Mouse (Mus musculus) CH12.LX (cell line): ENCODE measurements around the gene Hexim2. TPM values are rescaled to one million over a fixed set of nuclear protein-coding genes. Genes with fewer than 3 reads are reported as not detected.

Source experiments
- DNase-seq: peaks from one replicate; pipeline ENCODE4 v3.0.0-alpha.2; 2013; ENCODE audit errors: extremely low read depth
- H3K27ac ChIP-seq: 2 replicates; pipeline ENCODE4 v1.5.1; 2012; ENCODE audit warnings: low read depth, mild to moderate bottlenecking, control low read depth, moderate library complexity; ENCODE audit not compliant: insufficient read depth
- H3K27me3 ChIP-seq: replicated peaks from 2 replicates; pipeline ENCODE3; 2012; ENCODE audit warnings: inconsistent platforms
- H3K36me3 ChIP-seq, 2 experiments: replicated peaks in 1 of 2; 2 replicates each; pipeline versions ENCODE3 to v1.6.1; 2012; ENCODE audit warnings: inconsistent platforms in 1 of 2, low read length in 1 of 2, mild to moderate bottlenecking in 1 of 2, mixed read lengths in 1 of 2, moderate library complexity in 1 of 2; ENCODE audit not compliant: control insufficient read depth in 1 of 2, insufficient read depth in 1 of 2
- H3K4me1 ChIP-seq, 2 experiments: 2 replicates each; pipeline ENCODE4 v1.6.1; 2012; ENCODE audit warnings: inconsistent platforms in 1 of 2, moderate library complexity in 1 of 2; ENCODE audit not compliant: insufficient read depth in 2 of 2, control insufficient read depth in 1 of 2
- H3K4me2 ChIP-seq: 2 replicates; pipeline ENCODE4 v1.6.1; 2012; ENCODE audit warnings: low read depth, mild to moderate bottlenecking, control low read depth; ENCODE audit not compliant: poor library complexity, insufficient read depth, severe bottlenecking
- H3K4me3 ChIP-seq, 3 experiments: fragments of 150-350 bp in 1 of 3; sonication (generic) in 1 of 3; replicated peaks in 1 of 3; 2 replicates each; pipeline versions ENCODE3 to v1.5.1; 2011 to 2012; ENCODE audit warnings: low read depth in 2 of 3, low read length in 2 of 3, mild to moderate bottlenecking in 2 of 3, moderate library complexity in 2 of 3, control low read depth in 1 of 3, improper control_type of control experiment in 1 of 3, inconsistent platforms in 1 of 3, mixed read lengths in 1 of 3; ENCODE audit not compliant: poor library complexity in 1 of 3
- H3K79me2 ChIP-seq: replicated peaks from 2 replicates; pipeline ENCODE4 v1.6.1; 2012; ENCODE audit warnings: mild to moderate bottlenecking, moderate library complexity; ENCODE audit not compliant: control insufficient read depth, poor library complexity, insufficient read depth, severe bottlenecking; ENCODE audit errors: extremely low read depth
- H3K9ac ChIP-seq: 2 replicates; pipeline ENCODE4 v1.6.1; 2012; ENCODE audit warnings: low read depth, mild to moderate bottlenecking, control low read depth, moderate library complexity; ENCODE audit not compliant: insufficient read depth
- H3K9me3 ChIP-seq: replicated peaks from 2 replicates; pipeline ENCODE3; 2012; ENCODE audit warnings: low read length, inconsistent platforms, mixed read lengths
- CTCF ChIP-seq, 2 experiments: IDR thresholded peaks in 1 of 2; conservative IDR thresholded peaks in 1 of 2; 2 replicates each; pipeline ENCODE4 v1.5.1; 2011 to 2012; ENCODE audit warnings: low read depth in 2 of 2, low read length in 2 of 2, improper control_type of control experiment in 1 of 2, inconsistent platforms in 1 of 2, mild to moderate bottlenecking in 1 of 2, moderate library complexity in 1 of 2
- E2F4 ChIP-seq: IDR thresholded peaks from 2 replicates; pipeline ENCODE4 v1.6.1; 2011; ENCODE audit warnings: low read depth, low read length, improper control_type of control experiment; ENCODE audit not compliant: insufficient replicate concordance
- ELF1 ChIP-seq: IDR thresholded peaks from 2 replicates; pipeline ENCODE4 v1.6.1; 2014; ENCODE audit warnings: low read depth, mild to moderate bottlenecking, inconsistent platforms, low read length, improper control_type of control experiment
- GABPA ChIP-seq: IDR thresholded peaks from 2 replicates; pipeline ENCODE4 v1.6.1; 2012; ENCODE audit warnings: low read depth, low read length, improper control_type of control experiment, inconsistent platforms; ENCODE audit not compliant: insufficient replicate concordance
- HCFC1 ChIP-seq: IDR thresholded peaks from 2 replicates; pipeline ENCODE4 v1.6.1; 2012; ENCODE audit warnings: low read depth, mild to moderate bottlenecking, inconsistent platforms, low read length, improper control_type of control experiment
- IRF4 ChIP-seq: IDR thresholded peaks from 2 replicates; pipeline ENCODE4 v1.6.1; 2014; ENCODE audit warnings: low read depth, mild to moderate bottlenecking, inconsistent platforms, low read length, improper control_type of control experiment
- MYC ChIP-seq: IDR thresholded peaks from 2 replicates; pipeline ENCODE4 v1.6.1; 2011; ENCODE audit warnings: low read depth, mild to moderate bottlenecking, improper control_type of control experiment, low read length
- NRF1 ChIP-seq: IDR thresholded peaks from 2 replicates; pipeline ENCODE4 v1.6.1; 2014; ENCODE audit warnings: low read depth, mild to moderate bottlenecking, inconsistent platforms, low read length, improper control_type of control experiment, moderate library complexity
- PAX5 ChIP-seq: IDR thresholded peaks from 2 replicates; pipeline ENCODE4 v1.6.1; 2012; ENCODE audit warnings: low read length, inconsistent platforms, mixed read lengths
- POLR2AphosphoS2 ChIP-seq: IDR thresholded peaks from 2 replicates; pipeline ENCODE4 v1.6.1; 2011; ENCODE audit warnings: low read depth, low read length, improper control_type of control experiment
- RAD21 ChIP-seq: IDR thresholded peaks from 2 replicates; pipeline ENCODE4 v1.6.1; 2011; ENCODE audit warnings: low read depth, mild to moderate bottlenecking, low read length, improper control_type of control experiment, moderate library complexity
- ZNF384 ChIP-seq: IDR thresholded peaks from 2 replicates; pipeline ENCODE4 v1.6.1; 2012; ENCODE audit warnings: low read depth, low read length, improper control_type of control experiment, inconsistent platforms
- dilution Hi-C: fragments of 300-500 bp; cut with MboI; formaldehyde crosslinking; loops from 2 replicates; pipeline ENCODE4 v1.14.3; 2020; ENCODE audit warnings: low sequenced_read_pairs; ENCODE audit not compliant: extremely low pct_unique_long_range_greater_than_20kb, extremely low pct_ligation_motif_present
- in situ Hi-C: fragments of 300-500 bp; cut with MboI; formaldehyde crosslinking; loops from 3 replicates; pipeline ENCODE4 v1.14.3; 2019; ENCODE audit warnings: low sequenced_read_pairs, low pct_ligation_motif_present, low pct_unique_long_range_greater_than_20kb, mixed read lengths
- polyA plus RNA-seq: library from polyadenylated mRNA; unstranded; fragments of >175 nt; gene quantifications from 2 replicates; pipeline ENCODE4 v1.2.1, GENCODE M21; 2012; ENCODE audit warnings: low read depth; ENCODE audit not compliant: insufficient read length
- total RNA-seq, 2 experiments: library from RNA; depleted of rRNA; stranded (reverse); fragments of 300-350 nt in 1 of 2; fragments of >200 nt in 1 of 2; gene quantifications; 2 replicates each; pipeline ENCODE4 v1.2.3; 2012 to 2014

The Hexim2 gene
- total and polyA plus RNA-seq, 3 experiments = 27.0 to 33.3 (median 28.8) TPM

GRCm38 (mm10) chr11:103141101-103141943 lies 9.1 kb downstream of the Hexim2 start:
- H3K4me1 ChIP-seq = peaks cover 29 to 63% of the 10 kb centered on the region in 2 experiments
- no peak overlapping the region for H3K27ac ChIP-seq
- in situ Hi-C loops = no loop called here
- H3K27me3 ChIP-seq = no peaks in the 10 kb centered on the region
- DNase-seq = no peak
- H3K36me3 ChIP-seq = peaks cover 31 to 50% of the 10 kb centered on the region in 2 experiments
- no peaks in the 10 kb centered on the region for H3K9me3 ChIP-seq
- no peak overlapping the region for H3K9ac ChIP-seq
- dilution Hi-C loops = no loop called here
- H3K4me3 ChIP-seq = no peak overlapping the region
- H3K79me2 ChIP-seq = no peaks in the 10 kb centered on the region; the same call in 1 of the 2 replicates
- H3K4me2 ChIP-seq = no peak overlapping the region
- no peak for TF ChIP-seq PAX5
- TF ChIP-seq RAD21 = no peak
- no peak for TF ChIP-seq HCFC1
- TF ChIP-seq IRF4 = no peak

- no peak overlapping the region for H3K9ac ChIP-seq
- no peak overlapping the region for H3K4me2 ChIP-seq
- H3K4me1 ChIP-seq = peaks cover 33 to 67% of the 10 kb centered on the region in 2 experiments
- H3K4me3 ChIP-seq = no peak overlapping the region
- no peaks in the 10 kb centered on the region for H3K27me3 ChIP-seq
- dilution Hi-C loops = no loop called here
- H3K27ac ChIP-seq = no peak overlapping the region
- no peaks in the 10 kb centered on the region for H3K9me3 ChIP-seq
- peaks cover 31 to 47% of the 10 kb centered on the region in 2 experiments for H3K36me3 ChIP-seq
- no peaks in the 10 kb centered on the region; the same call in 1 of the 2 replicates for H3K79me2 ChIP-seq
- in situ Hi-C loops = no loop called here
- no peak for DNase-seq
- TF ChIP-seq CTCF (conservative IDR thresholded peaks at IDR 0.05 in 1 of 2, IDR thresholded peaks at IDR 0.05 in 1 of 2; ENCODE audit: low read depth in 2 of 2, low read length in 2 of 2) = no peak
- TF ChIP-seq GABPA = no peak
- TF ChIP-seq ZNF384 = no peak
- no peak for TF ChIP-seq RAD21
- TF ChIP-seq POLR2AphosphoS2 = no peak
- no peak for TF ChIP-seq E2F4
- TF ChIP-seq, all 38 proteins: peak for 0
Observed at GRCm38 (mm10) chr11:103141944-103142255, 9.7 kb downstream of the Hexim2 start.

DNA sequence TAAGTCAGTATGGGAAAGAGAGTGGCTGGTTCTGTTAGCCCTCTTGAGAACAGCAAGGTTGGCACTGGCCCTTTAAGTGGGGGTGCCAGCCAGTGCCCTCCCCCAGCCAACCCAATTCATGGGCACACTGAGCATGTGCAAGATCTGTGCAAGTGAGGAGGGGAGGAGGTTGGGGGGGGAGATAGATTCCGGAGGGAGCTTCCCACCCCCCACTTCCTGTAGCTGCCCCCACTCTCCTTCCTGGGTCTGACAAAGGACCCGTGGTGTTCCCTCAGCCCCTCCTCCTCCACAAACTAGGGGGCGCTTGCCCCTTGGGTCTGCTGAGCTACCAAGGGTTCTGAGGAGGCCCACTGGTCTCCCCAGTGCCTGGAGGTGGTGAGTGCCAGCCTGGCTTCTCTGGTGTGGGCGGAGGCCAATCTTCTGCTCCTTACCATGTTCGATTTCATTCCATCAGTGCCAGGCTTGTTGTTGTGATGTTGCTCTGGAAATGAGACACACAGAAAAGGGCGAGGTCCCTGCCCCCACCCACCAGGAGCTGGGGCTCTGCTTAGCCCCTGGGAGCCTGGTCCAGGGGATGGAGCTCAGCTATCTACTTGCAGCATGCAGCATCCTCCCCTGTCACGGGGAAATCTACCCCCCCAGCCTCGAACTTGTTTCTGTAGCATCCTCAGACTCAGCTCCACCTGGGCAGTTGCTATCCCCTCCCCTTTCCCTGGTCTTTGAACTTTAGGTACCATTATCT lies 10.4 kb downstream of the Hexim2 start:
- no peak for TF ChIP-seq MYC
- 0 out of 2 replicates have a peak, but pooled peaks have one; percentile 36 for TF ChIP-seq ELF1
- TF ChIP-seq NRF1 = peak; percentile 82
- TF ChIP-seq, all 38 proteins: peak for 2
- Histone ChIP-seq H3K4me2 (no peak overlapping the region), H3K79me2 (no peaks in the 10 kb centered on the region), H3K27ac (no peak overlapping the region), H3K9me3 (no peaks in the 10 kb centered on the region), H3K9ac (no peak overlapping the region), H3K4me3 (peak overlapping the region in 1 of 3 experiments; percentile 1), H3K36me3 (peaks cover 26 to 41% of the 10 kb centered on the region in 2 experiments), H3K4me1 (peaks cover 33 to 70% of the 10 kb centered on the region in 2 experiments), H3K27me3 (no peaks in the 10 kb centered on the region)
- dilution Hi-C loops = no loop called here
- DNase-seq = no peak
- in situ Hi-C loops = no loop called here
